Mouse (Mus musculus): ENCODE measurements around the gene Fam187a. TPM values are rescaled to one million over a fixed set of nuclear protein-coding genes. Genes with fewer than 3 reads are reported as not detected.

Fam187a gene
- total and polyA plus RNA-seq, 2 experiments from 2014 or later, result not detected

DNA sequence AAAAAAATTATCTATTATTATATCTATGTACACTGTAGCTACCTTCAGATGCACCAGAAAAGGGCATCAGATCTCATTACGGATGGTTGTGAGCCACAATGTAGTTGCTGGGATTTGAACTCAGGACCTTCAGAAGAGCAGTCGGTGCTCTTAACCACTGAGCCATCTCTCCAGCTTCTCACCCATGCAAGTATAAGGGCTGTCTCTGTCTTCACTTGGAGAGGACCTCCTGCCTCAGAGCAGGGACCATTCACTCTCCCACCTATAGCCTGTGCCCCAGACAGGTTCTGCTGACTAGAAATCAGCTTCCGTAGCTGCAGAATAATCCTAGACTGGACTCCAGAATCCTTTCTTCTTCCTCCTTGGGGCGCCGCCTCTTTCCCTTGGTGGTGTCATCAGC lies 17.1 kb downstream of the Fam187a start:
- H3K27ac ChIP-seq (ENCODE audit: low read depth), result no peak overlapping the region
- DNase-seq (ENCODE audit: low spot score), result no peak
- H3K36me3 ChIP-seq (replicated peaks; ENCODE audit: control insufficient read depth, insufficient read depth, low read length), result peaks cover 19% of the 10 kb centered on the region; the same call in 1 of the 2 replicates
- no peak overlapping the region for H3K9ac ChIP-seq (replicated peaks; ENCODE audit: low read depth, low read length)
- no peaks in the 10 kb centered on the region for H3K4me1 ChIP-seq (ENCODE audit: control insufficient read depth, insufficient read depth)
- H3K9me3 ChIP-seq (replicated peaks; ENCODE audit: control insufficient read depth, low read length), result no peaks in the 10 kb centered on the region
- no peak for ATAC-seq (ENCODE audit: insufficient read depth, low read depth)
- WGBS, result 85% methylated on average over 5 of the region's 5 CpGs
- H3K4me3 ChIP-seq (ENCODE audit: low read depth, low read length), result no peak overlapping the region
- no peaks in the 10 kb centered on the region for H3K27me3 ChIP-seq (ENCODE audit: control insufficient read depth, insufficient read depth, low read length)
- no peak for TF ChIP-seq CTCF (IDR thresholded peaks at IDR 0.05; ENCODE audit: low read depth)
- no peak for TF ChIP-seq EP300 (IDR thresholded peaks at IDR 0.05; ENCODE audit: low read depth)
- H3K4me2 ChIP-seq (ENCODE audit: low read depth, low read length), result no peak overlapping the region

DNA sequence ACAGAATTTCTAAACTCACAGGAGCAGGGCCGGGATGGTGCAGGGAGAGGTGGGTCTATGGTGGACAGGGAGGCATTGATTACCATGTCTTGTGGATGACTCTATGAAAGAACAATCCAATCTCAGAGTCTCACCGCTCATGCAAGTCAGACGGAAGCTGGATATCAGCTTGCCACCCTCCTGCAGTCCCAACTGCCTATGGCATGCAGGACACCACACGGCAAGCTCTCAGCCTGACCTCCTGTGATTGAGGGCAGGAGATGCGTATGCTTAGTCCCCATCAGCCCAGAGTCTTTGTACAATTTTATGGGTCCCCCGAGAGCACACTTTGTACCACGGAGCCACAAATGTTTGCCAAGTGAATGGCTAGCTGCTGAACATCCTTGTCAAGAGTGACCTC lies 18.7 kb downstream of the Fam187a start:
- Histone ChIP-seq H3K9ac (replicated peaks; ENCODE audit: low read depth, low read length) (no peak overlapping the region), H3K36me3 (replicated peaks; ENCODE audit: control insufficient read depth, insufficient read depth, low read length) (peaks cover 34% of the 10 kb centered on the region), H3K4me1 (ENCODE audit: control insufficient read depth, insufficient read depth) (no peaks in the 10 kb centered on the region), H3K4me3 (ENCODE audit: low read depth, low read length) (no peak overlapping the region), H3K27ac (ENCODE audit: low read depth) (no peak overlapping the region), H3K9me3 (replicated peaks; ENCODE audit: control insufficient read depth, low read length) (no peaks in the 10 kb centered on the region), H3K27me3 (ENCODE audit: control insufficient read depth, insufficient read depth, low read length) (no peaks in the 10 kb centered on the region), H3K4me2 (ENCODE audit: low read depth, low read length) (no peak overlapping the region)
- WGBS, result 75% methylated on average over 7 of the region's 7 CpGs
- no peak for DNase-seq (ENCODE audit: low spot score)
- TF ChIP-seq EP300 (IDR thresholded peaks at IDR 0.05; ENCODE audit: low read depth) (no peak), CTCF (IDR thresholded peaks at IDR 0.05; ENCODE audit: low read depth) (no peak)
- no peak for ATAC-seq (ENCODE audit: insufficient read depth, low read depth)

DNA sequence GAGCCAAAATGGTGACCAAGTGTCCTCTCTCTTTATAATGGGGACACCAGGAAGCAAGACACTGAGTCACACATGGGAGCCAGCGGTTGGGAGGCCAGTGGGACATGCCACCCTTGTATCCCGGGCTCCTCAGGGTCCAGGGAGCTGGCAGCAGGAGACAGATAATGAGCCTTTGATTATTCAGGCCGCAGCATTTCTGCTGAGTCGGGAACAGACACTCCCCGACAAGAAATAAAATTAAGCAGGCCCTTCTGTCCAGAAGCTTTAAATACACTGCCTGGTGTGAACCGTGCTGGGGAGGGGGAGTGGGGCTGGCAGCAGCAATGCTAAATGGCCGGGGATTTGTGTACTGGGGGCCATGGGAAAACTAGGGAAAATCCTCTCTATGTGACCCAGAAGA lies 26.4 kb downstream of the Fam187a start:
- no peak overlapping the region for H3K9ac ChIP-seq (replicated peaks; ENCODE audit: low read depth, low read length)
- H3K36me3 ChIP-seq (replicated peaks; ENCODE audit: control insufficient read depth, insufficient read depth, low read length), result peaks cover 95% of the 10 kb centered on the region
- ATAC-seq (ENCODE audit: insufficient read depth, low read depth) (no peak), DNase-seq (ENCODE audit: low spot score) (no peak)
- H3K4me2 ChIP-seq (ENCODE audit: low read depth, low read length), result no peak overlapping the region
- H3K27me3 ChIP-seq (ENCODE audit: control insufficient read depth, insufficient read depth, low read length), result no peaks in the 10 kb centered on the region
- no peak overlapping the region for H3K4me3 ChIP-seq (ENCODE audit: low read depth, low read length)
- no peak overlapping the region for H3K27ac ChIP-seq (ENCODE audit: low read depth)
- no peaks in the 10 kb centered on the region for H3K9me3 ChIP-seq (replicated peaks; ENCODE audit: control insufficient read depth, low read length)
- WGBS, result 74% methylated on average over 7 of the region's 7 CpGs
- TF ChIP-seq CTCF (IDR thresholded peaks at IDR 0.05; ENCODE audit: low read depth), result no peak
- no peak for TF ChIP-seq EP300 (IDR thresholded peaks at IDR 0.05; ENCODE audit: low read depth)
- H3K4me1 ChIP-seq (ENCODE audit: control insufficient read depth, insufficient read depth), result no peaks in the 10 kb centered on the region

DNA sequence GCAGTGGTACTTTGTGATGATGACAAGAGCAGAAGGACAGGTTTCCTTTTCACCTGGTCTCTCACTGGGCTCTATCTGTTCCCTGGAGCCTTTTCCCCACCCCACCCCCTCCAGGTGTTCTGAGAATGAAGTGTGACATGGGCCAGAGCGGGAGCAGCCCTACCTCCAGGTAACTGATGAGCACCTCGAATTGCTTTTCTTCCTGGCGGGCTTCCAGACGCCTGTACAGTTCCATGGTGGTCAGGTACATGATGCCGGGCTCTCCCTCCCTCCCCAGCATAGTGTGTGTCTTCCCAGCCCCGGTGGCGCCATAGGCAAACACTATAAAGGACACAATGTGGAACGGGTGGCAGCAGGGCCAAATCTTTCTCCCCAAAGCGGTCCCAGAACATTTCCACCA lies 30.4 kb downstream of the Fam187a start:
- Histone ChIP-seq H3K4me3 (ENCODE audit: low read depth, low read length) (no peak overlapping the region), H3K36me3 (replicated peaks; ENCODE audit: control insufficient read depth, insufficient read depth, low read length) (peaks cover 56% of the 10 kb centered on the region), H3K27me3 (ENCODE audit: control insufficient read depth, insufficient read depth, low read length) (no peaks in the 10 kb centered on the region), H3K9ac (replicated peaks; ENCODE audit: low read depth, low read length) (no peak overlapping the region), H3K9me3 (replicated peaks; ENCODE audit: control insufficient read depth, low read length) (no peaks in the 10 kb centered on the region), H3K4me2 (ENCODE audit: low read depth, low read length) (no peak overlapping the region), H3K27ac (ENCODE audit: low read depth) (no peak overlapping the region), H3K4me1 (ENCODE audit: control insufficient read depth, insufficient read depth) (no peaks in the 10 kb centered on the region)
- TF ChIP-seq CTCF (IDR thresholded peaks at IDR 0.05; ENCODE audit: low read depth) (no peak), EP300 (IDR thresholded peaks at IDR 0.05; ENCODE audit: low read depth) (no peak)
- DNase-seq (ENCODE audit: low spot score), result no peak
- 86% methylated on average over 9 of the region's 9 CpGs for WGBS
- ATAC-seq (ENCODE audit: insufficient read depth, low read depth), result no peak

DNA sequence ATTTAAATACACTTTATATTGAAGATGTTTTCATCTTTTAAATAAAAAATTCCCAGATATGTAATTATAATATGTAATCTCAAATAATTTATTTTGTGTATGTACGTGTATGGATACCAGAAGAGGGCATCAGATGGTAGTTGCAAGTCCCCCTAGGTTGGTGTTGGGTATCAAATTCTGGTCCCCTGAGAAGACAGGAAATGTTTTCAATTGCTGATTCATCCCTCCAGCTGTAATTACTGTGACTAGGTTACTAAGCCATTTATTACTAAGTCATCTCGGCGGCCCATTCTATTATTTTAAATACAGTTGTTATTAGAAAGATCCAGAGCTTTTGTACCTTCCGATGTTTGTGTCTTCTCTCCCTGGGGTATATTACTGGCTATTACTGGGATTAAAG lies 33.1 kb downstream of the Fam187a start:
- no peak for ATAC-seq (ENCODE audit: insufficient read depth, low read depth)
- Histone ChIP-seq H3K4me1 (ENCODE audit: control insufficient read depth, insufficient read depth) (no peaks in the 10 kb centered on the region), H3K9me3 (replicated peaks; ENCODE audit: control insufficient read depth, low read length) (no peaks in the 10 kb centered on the region), H3K27ac (ENCODE audit: low read depth) (no peak overlapping the region), H3K4me3 (ENCODE audit: low read depth, low read length) (no peak overlapping the region), H3K9ac (replicated peaks; ENCODE audit: low read depth, low read length) (no peak overlapping the region), H3K27me3 (ENCODE audit: control insufficient read depth, insufficient read depth, low read length) (no peaks in the 10 kb centered on the region), H3K36me3 (replicated peaks; ENCODE audit: control insufficient read depth, insufficient read depth, low read length) (peaks cover 30% of the 10 kb centered on the region), H3K4me2 (ENCODE audit: low read depth, low read length) (no peak overlapping the region)
- WGBS, result 90% methylated on average over 4 of the region's 4 CpGs
- DNase-seq (ENCODE audit: low spot score), result no peak
- TF ChIP-seq EP300 (IDR thresholded peaks at IDR 0.05; ENCODE audit: low read depth) (no peak), CTCF (IDR thresholded peaks at IDR 0.05; ENCODE audit: low read depth) (no peak)

DNA sequence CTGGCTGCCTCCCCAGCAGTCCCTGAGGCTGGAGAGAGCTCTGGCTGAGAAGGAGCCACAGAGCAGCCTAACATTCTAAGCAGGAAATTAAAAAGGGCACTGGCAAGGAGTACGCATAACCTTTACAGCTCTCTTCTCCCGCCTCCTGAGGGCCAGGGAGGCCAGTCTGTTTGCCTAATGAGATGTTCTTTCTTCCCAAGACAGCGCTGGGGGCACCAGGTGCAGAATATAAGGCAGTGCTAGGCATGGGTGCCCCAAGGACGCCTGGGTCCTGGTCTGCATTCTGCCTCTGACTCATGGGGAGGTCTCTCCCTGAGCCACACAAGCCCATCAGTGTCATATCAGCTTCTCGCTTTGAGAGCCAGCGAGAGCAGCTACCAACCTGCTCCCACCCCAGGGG lies 36.5 kb downstream of the Fam187a start:
- WGBS, result 78% methylated on average over 6 of the region's 6 CpGs
- no peak for ATAC-seq (ENCODE audit: insufficient read depth, low read depth)

More for the DNA sequence above, 36.5 kb downstream of the Fam187a start:
- Histone ChIP-seq H3K27me3 (ENCODE audit: control insufficient read depth, insufficient read depth, low read length) (no peaks in the 10 kb centered on the region), H3K4me1 (ENCODE audit: control insufficient read depth, insufficient read depth) (peaks cover 4% of the 10 kb centered on the region), H3K27ac (ENCODE audit: low read depth) (no peak overlapping the region), H3K4me3 (ENCODE audit: low read depth, low read length) (no peak overlapping the region), H3K36me3 (replicated peaks; ENCODE audit: control insufficient read depth, insufficient read depth, low read length) (no peaks in the 10 kb centered on the region; the same call in 1 of the 2 replicates), H3K9me3 (replicated peaks; ENCODE audit: control insufficient read depth, low read length) (no peaks in the 10 kb centered on the region), H3K4me2 (ENCODE audit: low read depth, low read length) (no peak overlapping the region), H3K9ac (replicated peaks; ENCODE audit: low read depth, low read length) (no peak overlapping the region)
- TF ChIP-seq CTCF (IDR thresholded peaks at IDR 0.05; ENCODE audit: low read depth) (no peak), EP300 (IDR thresholded peaks at IDR 0.05; ENCODE audit: low read depth) (no peak)
- DNase-seq (ENCODE audit: low spot score), result no peak

All from heart, postnatal 0 days (tissue).